Mouse (Mus musculus): Measurements from ENCODE around the gene Sdhc.
A peak's percentile ranks its signal among the peaks of the same experiment; 100 is the strongest.

The Sdhc gene

DNA sequence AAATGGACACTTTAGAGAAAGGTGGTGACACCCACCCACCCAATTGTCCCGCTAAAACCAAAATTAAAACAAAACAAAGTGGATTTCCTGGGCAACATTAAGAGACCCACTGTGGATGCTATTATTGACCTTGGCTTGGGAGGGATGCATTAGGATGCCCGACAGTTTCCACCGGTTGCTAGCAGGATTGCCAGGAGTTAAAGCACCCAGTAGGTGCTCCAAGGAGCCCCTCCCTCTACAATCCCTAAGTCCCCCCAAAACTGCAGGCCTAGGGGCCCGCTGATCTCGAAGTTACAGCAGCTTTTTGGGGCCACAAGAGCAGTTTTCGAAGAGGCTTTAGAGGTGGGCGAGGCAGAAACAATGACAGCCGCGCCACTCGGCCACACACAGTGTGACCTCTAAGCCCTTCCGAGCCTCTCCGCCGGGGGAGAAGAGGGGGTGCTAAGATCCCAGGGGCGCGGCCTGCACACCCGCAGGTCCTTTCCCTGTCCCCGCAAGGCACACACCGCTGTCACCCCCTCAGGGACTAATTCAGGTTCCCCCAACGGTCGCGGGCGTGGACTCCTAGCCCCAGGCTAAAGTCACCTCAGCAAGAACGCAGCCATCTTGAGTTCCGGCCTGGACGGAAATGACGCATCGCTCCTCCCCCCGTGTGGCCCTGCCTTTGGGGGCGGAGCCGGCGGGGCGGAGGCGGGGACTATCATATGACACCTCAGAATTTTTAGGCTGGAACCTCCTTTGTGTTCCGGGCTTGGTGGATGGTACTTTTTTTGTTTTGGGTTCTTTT is at the start of gene Sdhc, which contains the start of gene Mpz:
Gene Sdhc (minus strand): TSS at position 630 of the 787 bp plus-strand sequence.
Gene Mpz (plus strand): TSS at position 738 of the 787 bp plus-strand sequence.
- DNase-seq: peak; percentile 96

DNA sequence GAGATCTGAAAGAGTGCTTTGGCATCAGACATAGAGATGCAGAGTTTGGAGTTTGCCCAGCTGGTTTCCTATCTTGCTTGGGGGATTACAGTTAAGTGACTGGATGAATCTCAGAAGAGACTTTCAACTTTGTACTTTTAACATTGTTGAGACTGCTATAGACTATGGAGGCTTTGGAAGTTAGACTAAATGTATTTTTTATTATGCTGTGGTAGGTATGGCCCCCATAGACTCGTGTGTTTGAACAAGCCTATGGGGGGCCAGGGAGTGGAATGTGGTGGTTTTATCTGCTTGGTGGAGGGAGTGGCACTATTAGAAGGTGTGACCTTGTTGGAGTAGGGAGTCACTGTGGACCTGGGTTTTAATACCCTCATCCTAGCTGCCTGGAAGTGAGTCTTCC is 49.1 kb upstream of the Sdhc start:
- no peak for DNase-seq

DNA sequence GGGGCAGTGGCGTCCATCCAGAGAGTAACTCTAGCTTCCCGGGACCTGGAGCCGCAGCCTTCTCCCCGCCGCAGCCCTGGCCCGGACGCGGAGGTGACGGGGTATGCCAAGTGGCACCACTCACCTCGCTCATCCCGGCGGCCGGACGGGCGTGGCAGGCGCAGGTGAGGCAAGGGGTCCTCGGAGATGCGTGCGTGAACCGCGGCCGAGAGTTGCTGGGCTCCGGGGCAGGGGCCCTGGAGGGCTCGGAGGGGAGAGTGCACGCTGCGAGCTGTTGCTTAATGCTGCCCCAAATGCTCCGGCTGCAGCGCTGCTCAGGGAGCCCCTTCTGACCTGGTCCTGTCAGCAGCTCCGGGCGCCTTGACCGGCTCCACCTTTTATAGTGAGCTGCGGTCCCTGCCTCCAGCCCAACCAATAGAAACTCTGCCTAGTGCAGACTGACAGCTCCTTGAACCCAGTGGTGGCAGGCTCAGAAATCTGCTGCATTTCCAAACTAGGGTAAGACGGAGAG is 45.5 kb upstream of the Sdhc start, which contains the start of gene Pcp4l1:
Gene Pcp4l1 (minus strand): TSS at position 382 of the 511 bp plus-strand sequence.
- peak; percentile 57 for DNase-seq

DNA sequence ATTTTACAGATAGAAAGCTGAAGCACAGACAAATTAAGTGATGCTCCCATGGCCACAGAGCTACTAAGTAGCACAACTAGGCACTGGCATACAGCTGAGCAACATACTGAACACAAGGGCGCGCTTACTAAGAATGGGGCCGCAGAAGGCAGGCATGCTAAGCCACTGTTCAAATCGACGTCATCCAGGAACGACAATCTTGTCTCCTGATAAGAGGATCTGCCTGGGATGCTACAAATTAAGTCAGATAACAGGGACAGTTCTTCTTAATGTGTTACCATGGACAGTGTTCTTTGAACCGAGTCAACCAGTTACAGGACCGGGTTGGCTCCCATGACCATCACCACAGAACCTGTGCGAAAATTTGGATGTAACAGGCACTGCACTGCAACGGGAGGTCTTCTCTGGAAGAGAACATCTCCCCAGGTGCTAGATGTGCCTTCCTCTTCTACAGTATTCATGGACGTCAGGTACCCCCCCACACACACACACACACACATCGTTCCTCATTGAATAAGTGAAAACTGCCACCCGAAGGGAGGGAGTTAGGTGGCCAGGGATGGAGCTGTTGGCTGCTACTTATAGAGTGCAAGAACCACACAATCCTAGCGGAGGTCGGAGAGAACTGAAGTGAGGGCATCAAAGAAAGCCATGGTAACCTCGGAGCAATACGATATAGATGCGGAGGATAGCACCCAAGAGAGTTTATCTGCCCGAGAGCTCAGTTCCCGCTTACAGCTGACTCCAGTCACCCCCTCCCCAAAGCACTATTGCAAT is 44.8 kb upstream of the Sdhc start:
- no peak for DNase-seq

DNA sequence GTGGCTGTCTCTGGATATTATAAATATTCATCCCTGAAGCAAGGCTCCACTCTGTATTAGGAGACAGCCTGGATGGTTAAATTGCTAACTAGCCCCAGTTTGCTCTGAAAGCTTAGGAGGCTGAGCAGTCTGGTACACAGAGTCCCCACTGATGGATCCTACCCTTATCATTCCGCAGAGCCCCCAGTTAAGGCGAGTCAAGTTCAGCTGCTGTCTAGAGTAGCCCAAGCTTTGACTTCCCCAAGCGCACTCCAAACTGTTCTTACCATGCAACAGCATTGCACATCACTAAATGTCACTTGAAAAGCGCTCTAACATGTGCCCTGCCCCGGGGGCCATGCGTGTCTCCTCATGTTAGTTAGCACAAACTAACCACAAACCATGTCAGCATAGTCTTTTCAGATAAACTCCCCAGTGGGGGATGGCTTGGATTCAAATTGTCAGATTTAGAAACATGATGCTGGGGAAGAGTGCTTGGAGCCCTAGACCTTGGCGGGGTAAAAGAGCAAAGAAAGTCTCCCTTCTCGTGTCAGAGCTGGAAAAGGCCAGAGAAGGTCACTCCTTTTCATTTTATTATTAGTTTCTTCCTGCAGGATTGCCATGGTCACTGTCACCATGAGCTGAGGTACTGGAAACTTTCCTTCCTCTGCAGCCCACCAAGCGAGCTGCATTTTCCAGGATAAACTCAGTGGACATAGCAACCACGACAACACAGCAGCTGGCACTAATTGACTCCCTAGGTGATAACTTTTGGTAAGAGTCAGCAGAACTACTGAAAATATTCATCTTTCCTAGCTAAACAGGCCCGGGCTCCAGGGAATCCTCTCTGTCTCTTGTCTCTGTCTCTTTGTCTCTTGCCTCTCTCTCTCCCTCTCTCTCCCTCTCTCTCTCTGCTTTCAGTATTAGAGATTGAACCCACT is 43.8 kb upstream of the Sdhc start:
- no peak for DNase-seq

DNA sequence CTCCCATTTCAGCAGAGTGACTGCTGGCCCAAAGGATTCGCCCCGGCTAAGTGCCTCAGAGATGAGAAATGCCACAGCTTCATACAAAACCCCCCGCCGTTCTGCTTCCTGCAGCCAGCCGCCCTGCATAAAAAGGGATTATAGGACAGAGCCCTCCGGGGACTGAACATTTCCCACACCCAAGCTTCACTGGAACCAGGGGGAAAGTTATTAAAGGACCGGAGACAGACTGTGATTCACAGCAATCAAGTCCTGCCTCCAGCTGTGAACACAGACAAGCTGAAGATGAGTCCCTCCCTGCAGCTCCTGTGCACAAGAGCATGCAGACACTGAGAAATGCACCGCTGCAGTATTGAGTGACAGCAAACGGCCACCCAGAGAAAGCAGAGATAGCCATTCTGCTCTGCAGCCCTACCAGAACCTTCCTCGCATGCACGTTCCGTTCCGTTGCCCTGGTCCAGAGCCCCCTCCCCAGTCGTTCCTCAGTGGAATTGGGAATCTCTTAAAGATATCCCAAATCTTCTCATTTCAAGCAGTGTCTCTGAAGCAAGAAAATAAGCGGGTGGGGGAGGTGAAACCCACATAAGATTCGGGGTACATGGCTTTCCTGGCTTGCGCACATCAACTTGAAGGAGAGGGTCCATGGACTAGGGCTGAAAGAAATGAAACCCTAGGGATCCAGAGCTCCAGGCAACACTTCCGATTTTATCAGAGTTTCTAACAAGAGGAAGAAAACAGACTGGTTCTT is 42.9 kb upstream of the Sdhc start:
- DNase-seq: no peak

DNA sequence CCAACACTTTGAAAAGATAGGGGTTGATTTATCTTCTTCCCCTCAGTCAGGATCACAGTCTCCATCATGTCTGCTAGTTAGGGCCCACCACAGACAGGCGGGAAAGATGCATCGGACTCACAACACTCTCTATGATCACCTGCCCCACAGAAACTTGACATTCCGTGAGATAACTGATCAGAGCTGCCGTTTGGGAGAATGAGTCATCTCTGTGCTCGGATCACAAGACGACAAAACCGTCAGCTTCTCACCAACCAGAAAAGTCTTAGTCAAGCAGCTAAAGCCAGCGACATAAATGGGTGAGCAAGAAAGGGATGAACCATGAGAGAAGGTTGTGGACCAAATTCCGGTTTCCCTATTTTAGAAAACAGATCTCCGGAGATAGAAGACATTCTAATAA is 41.9 kb upstream of the Sdhc start:
- no peak for DNase-seq

DNA sequence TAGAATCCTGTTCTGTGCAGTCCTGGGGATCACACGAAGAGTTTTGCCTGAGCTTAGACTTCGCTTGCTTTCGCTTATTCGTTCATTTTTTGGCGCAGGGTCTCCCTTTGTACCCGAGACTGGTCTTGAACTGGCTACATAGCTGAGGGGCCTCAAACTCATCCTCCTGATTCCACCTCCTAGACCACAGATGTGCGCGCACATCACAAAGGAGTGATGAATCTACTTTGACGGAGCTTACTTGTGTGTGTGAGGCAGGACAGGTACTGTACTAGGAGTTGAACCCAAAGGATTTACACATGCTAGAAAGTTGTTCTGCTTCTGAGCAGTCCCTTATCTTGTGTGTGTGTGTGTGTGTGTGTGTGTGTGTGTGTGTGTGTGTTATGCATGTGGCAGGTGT is 40.4 kb upstream of the Sdhc start:
- no peak for DNase-seq

DNA sequence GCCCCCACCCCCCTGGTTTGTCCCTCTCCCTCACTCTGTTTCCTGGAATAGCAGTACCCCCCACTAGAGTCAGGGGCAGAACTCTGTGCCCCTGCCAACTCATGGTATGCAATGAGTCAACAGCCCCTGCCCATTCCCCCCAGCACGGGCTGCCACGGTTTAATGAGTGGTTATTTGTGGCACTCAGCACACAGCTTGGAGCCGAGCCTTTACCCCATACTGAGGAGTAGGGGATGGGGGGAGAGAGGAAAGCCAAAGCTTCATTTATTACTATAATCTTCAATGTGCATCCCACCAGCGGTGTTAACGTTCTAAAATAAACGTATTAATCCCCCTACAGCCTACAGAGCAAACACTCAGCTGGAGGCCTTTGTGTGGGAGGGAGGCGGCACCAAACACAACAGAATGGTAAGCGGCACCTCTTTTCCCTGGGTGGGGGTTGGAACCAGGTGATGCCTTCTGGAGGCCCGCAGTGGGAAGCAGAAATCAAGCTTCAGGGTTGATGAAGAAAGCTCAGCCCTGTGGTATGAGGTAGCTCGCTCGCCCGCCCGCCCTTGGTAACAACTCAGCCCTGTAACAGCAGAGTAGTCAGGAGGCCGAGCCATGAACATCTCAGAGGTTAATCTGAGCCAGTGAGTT is 39.2 kb upstream of the Sdhc start:
- DNase-seq: no peak

DNA sequence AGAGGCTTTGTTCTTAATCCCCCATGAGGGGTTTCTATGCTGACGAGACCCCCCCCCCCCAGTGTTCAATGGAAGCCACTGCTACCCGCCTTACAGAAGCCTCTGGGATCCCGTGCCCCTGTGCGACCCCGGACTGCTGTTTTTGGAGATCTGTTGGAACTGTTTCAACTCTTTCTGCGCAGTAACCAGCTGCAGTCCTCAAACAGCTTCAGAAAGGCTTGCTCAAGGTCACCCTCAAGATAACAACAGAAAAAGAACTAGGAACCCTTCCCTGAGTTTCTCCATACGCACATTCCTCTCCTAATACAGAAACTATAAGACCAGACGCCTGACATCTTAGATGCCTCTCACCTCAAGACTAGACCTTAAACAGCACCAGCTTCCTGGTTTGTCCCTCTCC is 38.6 kb upstream of the Sdhc start:
- no peak for DNase-seq

DNA sequence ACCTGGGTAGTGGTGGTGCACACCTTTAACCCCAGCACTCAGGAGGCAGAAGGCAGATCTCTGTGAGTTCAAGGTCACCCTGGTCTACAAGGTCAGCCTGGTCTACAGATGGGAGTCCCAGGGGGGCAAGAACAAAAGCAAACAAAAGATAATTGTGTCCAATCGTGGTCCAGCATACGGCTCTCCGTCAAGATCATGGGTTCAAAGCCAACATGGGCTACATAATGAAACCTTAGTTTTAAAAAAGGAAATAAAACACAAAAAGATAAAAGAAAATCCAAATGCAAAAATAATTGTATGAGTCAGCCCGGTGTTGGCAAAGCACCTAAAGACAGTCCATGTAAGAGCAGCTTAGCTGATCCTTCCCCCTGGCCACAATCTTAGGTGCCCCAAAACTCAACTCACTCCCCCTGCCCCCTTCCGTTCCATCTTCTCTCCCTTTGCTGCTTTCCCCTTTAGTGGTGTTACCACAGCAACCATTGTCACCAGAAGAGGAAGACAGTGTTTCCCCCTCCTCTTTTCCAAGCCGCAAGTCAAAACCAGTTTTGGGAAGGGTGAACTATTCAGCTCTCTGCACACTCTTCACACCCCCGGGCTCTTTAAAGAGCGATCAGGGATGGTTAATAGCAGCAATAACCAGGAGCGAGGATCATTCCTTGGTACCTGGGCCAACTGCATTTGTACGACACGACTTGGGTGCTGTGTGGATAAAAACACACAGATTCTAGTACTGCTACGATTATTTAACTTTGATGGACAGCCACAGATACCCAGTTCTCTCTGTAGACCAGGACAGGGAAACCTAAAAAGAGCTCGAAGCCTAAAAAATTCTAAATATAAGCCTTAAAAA is 37.7 kb upstream of the Sdhc start:
- no peak for DNase-seq

DNA sequence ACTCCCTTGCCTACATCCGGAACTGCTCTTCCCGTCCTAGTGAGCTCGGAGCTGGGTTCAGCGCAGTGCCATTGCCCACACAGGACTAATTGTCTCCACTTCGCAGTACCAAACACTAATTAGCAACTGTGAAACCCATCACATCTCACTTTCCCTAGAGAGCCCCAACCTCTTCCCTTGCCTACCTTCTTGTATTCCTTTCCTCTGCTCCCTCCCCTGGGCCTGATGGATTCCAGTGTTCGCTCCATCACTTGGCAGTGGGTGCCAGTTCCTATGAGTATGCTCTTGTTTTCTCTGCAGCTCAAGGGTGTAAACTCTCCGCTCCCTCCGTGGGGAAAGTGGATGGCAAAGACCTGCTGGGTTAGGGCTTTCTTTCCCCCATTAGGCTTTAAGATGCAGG is 35.3 kb upstream of the Sdhc start:
- no peak for DNase-seq

DNA sequence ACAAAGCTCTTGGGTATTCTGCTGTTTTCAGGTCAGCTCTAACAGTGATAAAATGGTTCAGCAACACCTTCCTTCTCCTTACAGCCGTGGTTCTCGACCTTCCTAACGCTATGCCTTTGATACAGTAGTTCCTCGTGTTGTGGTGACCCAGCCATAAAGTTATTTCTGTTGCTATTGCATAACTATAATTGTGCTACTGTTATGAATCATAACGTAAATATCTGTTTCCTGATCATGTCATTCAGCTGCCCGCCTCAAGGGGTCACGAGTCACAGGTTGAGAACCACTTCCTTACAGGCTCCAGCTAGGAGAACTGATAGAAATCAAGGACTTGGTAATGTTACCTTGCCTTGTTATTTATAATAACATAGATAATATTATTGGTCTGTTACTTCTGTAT is 33.9 kb upstream of the Sdhc start:
- DNase-seq: peak; percentile 27

DNA sequence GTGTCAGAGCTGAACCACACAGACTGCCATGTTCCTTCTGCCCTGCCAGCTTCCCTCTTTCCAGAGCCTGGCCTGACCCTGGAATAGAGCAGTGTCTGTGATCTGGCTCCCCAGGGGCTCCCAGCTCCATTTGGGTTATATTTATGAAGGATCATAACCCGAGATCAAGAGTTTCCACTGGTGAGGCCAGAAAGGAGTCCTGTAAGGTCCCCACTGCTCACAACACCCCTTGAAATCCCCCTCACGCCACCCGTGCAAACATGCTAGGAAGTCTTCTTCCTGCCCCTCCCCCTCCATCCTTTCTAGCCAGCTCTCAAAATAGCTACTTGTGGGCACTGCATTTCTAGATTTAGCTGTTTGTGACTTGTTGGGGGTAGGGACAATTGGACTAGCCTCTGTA is 33.2 kb upstream of the Sdhc start:
- peak; percentile 18 for DNase-seq

DNA sequence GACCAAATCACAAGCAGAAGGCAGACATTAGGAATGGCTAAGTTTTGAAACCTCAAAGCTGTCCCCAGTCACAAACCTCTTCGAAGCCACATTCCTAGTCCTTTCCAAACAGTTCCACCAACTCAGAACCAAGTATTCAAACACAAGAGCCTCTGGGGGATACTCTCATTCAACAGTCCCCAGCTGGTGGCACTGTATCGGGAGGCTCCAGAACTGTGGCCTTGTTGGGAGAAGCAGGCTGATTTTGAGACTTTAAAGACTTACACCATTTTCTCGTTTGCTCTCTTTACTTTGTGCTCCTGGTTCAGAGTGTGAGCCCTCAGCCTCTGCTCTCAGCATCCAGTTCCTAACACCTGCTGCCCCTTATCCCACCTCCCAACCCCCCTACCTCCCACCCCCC is 32.6 kb upstream of the Sdhc start:
- no peak for DNase-seq

DNA sequence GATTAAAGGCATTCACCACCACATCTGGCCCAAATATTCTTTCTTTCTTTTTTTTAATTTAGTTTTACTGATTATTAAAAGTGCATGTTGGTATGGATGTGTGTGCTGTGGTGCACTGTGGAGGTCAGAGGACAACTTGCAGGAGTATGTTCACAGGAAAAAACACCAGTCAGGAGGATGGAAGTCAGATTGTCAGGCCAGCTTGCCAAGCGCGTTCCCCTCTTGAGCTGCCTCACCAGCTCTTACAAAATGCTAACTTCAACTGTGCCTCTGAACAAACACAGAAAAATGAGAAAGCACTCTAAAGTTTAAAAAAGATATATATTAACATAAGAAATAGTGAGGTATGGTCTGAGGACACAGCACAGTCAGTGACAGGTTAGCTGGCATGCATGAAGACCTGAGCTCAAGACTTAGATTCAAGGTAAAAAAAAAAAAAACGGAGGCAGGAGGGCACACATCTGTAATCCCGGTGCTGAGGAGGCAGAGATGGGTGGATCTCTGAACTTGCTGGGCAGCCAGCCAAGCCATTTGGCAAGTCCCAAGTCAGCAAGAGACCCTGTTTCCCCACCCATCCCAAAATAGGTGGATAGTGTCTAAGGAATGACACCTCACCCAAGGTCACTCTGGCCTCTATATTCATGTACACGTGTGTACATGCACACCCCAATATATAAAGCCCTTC is 29.2 kb upstream of the Sdhc start:
- no peak for DNase-seq

DNA sequence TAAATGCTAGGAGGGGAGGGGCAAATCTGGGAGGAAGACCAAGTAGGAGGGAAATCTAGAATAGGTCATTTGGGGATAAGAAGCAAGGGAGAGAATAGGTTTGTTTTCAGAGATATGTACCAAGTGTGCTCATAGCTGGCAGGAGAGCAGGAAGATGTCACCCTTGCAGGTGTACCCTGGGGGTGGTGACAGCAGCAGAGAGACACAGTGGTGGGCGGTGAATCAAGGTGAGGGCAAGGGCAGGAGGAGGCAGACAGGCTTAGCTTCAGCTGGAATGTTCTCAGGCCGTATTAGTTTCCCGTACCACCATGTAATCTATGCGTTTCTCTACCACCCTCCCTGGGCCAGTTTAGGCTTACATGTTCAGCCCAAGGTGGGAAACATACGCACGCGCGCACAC is 22.4 kb upstream of the Sdhc start:
- DNase-seq: no peak

DNA sequence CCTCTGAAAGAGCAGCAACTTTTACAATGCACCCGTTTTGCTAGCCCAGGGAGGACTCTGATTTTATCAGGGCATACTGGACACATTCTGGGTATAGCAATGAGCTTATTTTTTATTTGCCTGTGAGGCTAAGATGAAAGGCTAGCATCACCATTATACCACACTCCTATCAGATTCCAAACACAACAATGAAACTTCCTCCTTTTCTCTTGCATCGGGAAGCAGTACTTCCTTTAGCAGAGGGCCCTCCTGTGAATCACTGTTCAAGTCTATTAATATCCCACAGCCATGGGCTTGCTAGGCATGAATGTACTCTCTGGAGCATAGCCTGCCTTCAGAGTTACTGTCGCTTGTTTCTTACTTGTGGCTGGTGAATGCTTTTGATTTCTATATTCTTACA is 20.7 kb upstream of the Sdhc start:
- DNase-seq: no peak

DNA sequence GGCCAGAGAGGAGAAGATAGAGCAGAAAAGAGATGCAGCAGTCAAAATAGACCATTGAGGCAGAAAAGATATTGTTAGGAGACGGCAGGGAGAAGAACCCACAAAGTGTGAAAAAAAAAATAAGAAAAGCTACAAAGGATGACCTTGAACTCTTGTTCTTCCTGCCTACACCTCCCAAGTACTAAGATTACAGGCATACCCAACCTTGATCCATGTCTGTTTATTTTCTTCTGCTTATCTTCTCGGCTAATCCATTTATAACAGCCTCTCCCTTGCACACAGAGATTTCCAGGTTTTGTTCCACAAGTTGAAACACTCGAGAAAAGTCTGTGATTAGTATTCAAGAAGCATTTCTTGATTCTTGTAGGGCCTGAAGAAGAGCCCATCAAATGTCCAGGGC is 19.5 kb upstream of the Sdhc start:
- no peak for DNase-seq

DNA sequence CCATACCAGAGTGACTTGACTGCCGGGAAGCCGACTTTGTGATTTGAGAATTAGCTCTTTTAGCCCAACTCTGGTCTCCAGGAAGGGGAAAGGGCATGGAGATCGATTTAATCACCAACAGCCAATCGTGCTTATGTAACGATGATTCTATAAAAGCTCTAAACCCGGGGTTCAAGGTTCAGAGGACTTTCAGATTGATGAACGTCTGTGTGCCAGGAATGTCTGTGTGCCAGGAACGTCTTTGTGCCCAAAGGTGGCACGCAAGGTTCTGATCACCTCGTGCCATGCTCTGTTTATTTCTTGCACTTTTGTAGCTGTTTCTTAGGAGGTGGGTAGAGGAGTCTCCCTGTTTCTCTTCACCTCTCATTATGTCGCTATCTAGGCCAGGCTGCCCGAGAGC is 18.5 kb upstream of the Sdhc start:
- DNase-seq: no peak

All from liver (tissue).